Mouse (Mus musculus): ENCODE measurements around the gene Clec16a.

DNA sequence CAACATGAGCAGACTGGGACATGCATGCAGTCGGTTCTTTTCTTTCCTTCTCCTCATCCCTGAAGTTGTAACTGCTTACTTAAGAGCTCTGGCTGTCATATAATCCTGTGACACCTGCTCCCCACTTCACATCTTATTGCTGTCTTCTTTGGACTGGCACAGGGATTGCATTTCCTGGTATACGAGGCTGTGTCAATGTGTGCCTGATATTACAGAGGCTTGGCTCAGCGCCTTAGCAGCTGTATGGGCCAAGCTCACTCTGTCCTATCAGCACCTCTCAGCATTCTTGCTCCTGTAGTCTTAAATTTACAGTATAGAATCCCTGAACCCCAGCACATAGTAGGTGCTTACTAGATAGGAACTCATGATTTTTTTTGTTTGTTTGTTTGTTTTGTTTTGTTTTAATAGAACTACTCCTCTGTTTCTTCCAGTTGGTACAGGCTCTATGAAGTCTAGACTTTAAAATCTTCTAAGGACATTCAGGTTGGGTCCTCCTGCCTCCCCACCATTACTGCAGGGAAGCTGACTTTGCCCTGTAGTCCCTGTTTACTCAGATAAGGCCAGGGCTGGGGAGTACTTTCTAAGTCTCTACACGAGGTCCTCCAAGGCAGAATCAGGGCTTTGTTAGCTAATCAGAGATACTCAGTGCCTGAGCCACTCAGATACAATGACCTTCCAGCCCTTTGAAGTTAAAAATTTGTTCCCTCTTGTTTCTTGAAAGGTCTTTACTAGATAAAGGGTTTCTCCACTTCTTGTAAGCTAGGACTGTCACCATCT, 97.9 kb downstream of the Clec16a start:
- TF ChIP-seq CTCF (IDR thresholded peaks at IDR 0.05; ENCODE audit: borderline replicate concordance, control insufficient read depth, extremely low read depth, insufficient read depth, low read length, poor library complexity), result no peak
- TF ChIP-seq POLR2A (IDR thresholded peaks at IDR 0.05; ENCODE audit: control insufficient read depth, extremely low read depth, insufficient read depth, low read length, poor library complexity), result no peak
